Mouse (Mus musculus) CH12.LX (cell line): ENCODE measurements around the gene Smg7. TPM values are rescaled to one million over a fixed set of nuclear protein-coding genes. Genes with fewer than 3 reads are reported as not detected.
A peak's percentile ranks its signal among the peaks of the same experiment; 100 is the strongest.

Experiments
- DNase-seq: peaks from one replicate; pipeline ENCODE4 v3.0.0-alpha.2; 2013; ENCODE audit errors: extremely low read depth
- H3K27ac ChIP-seq: 2 replicates; pipeline ENCODE4 v1.5.1; 2012; ENCODE audit warnings: low read depth, mild to moderate bottlenecking, control low read depth, moderate library complexity; ENCODE audit not compliant: insufficient read depth
- H3K27me3 ChIP-seq: replicated peaks from 2 replicates; pipeline ENCODE3; 2012; ENCODE audit warnings: inconsistent platforms
- H3K36me3 ChIP-seq, 2 experiments: replicated peaks in 1 of 2; 2 replicates each; pipeline versions ENCODE3 to v1.6.1; 2012; ENCODE audit warnings: inconsistent platforms in 1 of 2, low read length in 1 of 2, mild to moderate bottlenecking in 1 of 2, mixed read lengths in 1 of 2, moderate library complexity in 1 of 2; ENCODE audit not compliant: control insufficient read depth in 1 of 2, insufficient read depth in 1 of 2
- H3K4me1 ChIP-seq, 2 experiments: 2 replicates each; pipeline ENCODE4 v1.6.1; 2012; ENCODE audit warnings: inconsistent platforms in 1 of 2, moderate library complexity in 1 of 2; ENCODE audit not compliant: insufficient read depth in 2 of 2, control insufficient read depth in 1 of 2
- H3K4me2 ChIP-seq: 2 replicates; pipeline ENCODE4 v1.6.1; 2012; ENCODE audit warnings: low read depth, mild to moderate bottlenecking, control low read depth; ENCODE audit not compliant: poor library complexity, insufficient read depth, severe bottlenecking
- H3K4me3 ChIP-seq, 3 experiments: fragments of 150-350 bp in 1 of 3; sonication (generic) in 1 of 3; replicated peaks in 1 of 3; 2 replicates each; pipeline versions ENCODE3 to v1.5.1; 2011 to 2012; ENCODE audit warnings: low read depth in 2 of 3, low read length in 2 of 3, mild to moderate bottlenecking in 2 of 3, moderate library complexity in 2 of 3, control low read depth in 1 of 3, improper control_type of control experiment in 1 of 3, inconsistent platforms in 1 of 3, mixed read lengths in 1 of 3; ENCODE audit not compliant: poor library complexity in 1 of 3
- H3K79me2 ChIP-seq: replicated peaks from 2 replicates; pipeline ENCODE4 v1.6.1; 2012; ENCODE audit warnings: mild to moderate bottlenecking, moderate library complexity; ENCODE audit not compliant: control insufficient read depth, poor library complexity, insufficient read depth, severe bottlenecking; ENCODE audit errors: extremely low read depth
- H3K9ac ChIP-seq: 2 replicates; pipeline ENCODE4 v1.6.1; 2012; ENCODE audit warnings: low read depth, mild to moderate bottlenecking, control low read depth, moderate library complexity; ENCODE audit not compliant: insufficient read depth
- H3K9me3 ChIP-seq: replicated peaks from 2 replicates; pipeline ENCODE3; 2012; ENCODE audit warnings: low read length, inconsistent platforms, mixed read lengths
- BHLHE40 ChIP-seq: IDR thresholded peaks from 2 replicates; pipeline ENCODE4 v1.6.1; 2011; ENCODE audit warnings: mild to moderate bottlenecking, low read depth, low read length, improper control_type of control experiment
- E2F4 ChIP-seq: IDR thresholded peaks from 2 replicates; pipeline ENCODE4 v1.6.1; 2011; ENCODE audit warnings: low read depth, low read length, improper control_type of control experiment; ENCODE audit not compliant: insufficient replicate concordance
- ETS1 ChIP-seq: conservative IDR thresholded peaks from 2 replicates; pipeline ENCODE4 v1.6.1; 2012; ENCODE audit warnings: low read depth, mild to moderate bottlenecking, inconsistent platforms, low read length, improper control_type of control experiment, moderate library complexity
- GABPA ChIP-seq: IDR thresholded peaks from 2 replicates; pipeline ENCODE4 v1.6.1; 2012; ENCODE audit warnings: low read depth, low read length, improper control_type of control experiment, inconsistent platforms; ENCODE audit not compliant: insufficient replicate concordance
- HCFC1 ChIP-seq: IDR thresholded peaks from 2 replicates; pipeline ENCODE4 v1.6.1; 2012; ENCODE audit warnings: low read depth, mild to moderate bottlenecking, inconsistent platforms, low read length, improper control_type of control experiment
- MAFK ChIP-seq: IDR thresholded peaks from 2 replicates; pipeline ENCODE4 v1.6.1; 2011; ENCODE audit warnings: low read length, improper control_type of control experiment; ENCODE audit not compliant: insufficient replicate concordance
- MAX ChIP-seq: IDR thresholded peaks from 2 replicates; pipeline ENCODE4 v1.6.1; 2011; ENCODE audit warnings: low read length, improper control_type of control experiment
- MAZ ChIP-seq: IDR thresholded peaks from 2 replicates; pipeline ENCODE4 v1.6.1; 2012; ENCODE audit warnings: low read depth, mild to moderate bottlenecking, inconsistent platforms, low read length, improper control_type of control experiment, moderate library complexity
- MEF2A ChIP-seq: IDR thresholded peaks from 2 replicates; pipeline ENCODE4 v1.6.1; 2014; ENCODE audit warnings: low read depth, mild to moderate bottlenecking, inconsistent platforms, low read length, improper control_type of control experiment, borderline replicate concordance
- MXI1 ChIP-seq: IDR thresholded peaks from 2 replicates; pipeline ENCODE4 v1.6.1; 2011; ENCODE audit warnings: mild to moderate bottlenecking, low read depth, low read length, improper control_type of control experiment
- MYC ChIP-seq: IDR thresholded peaks from 2 replicates; pipeline ENCODE4 v1.6.1; 2011; ENCODE audit warnings: low read depth, mild to moderate bottlenecking, improper control_type of control experiment, low read length
- NELFE ChIP-seq: IDR thresholded peaks from 2 replicates; pipeline ENCODE4 v1.6.1; 2011; ENCODE audit warnings: low read depth, low read length, improper control_type of control experiment
- NRF1 ChIP-seq: IDR thresholded peaks from 2 replicates; pipeline ENCODE4 v1.6.1; 2014; ENCODE audit warnings: low read depth, mild to moderate bottlenecking, inconsistent platforms, low read length, improper control_type of control experiment, moderate library complexity
- PAX5 ChIP-seq: IDR thresholded peaks from 2 replicates; pipeline ENCODE4 v1.6.1; 2012; ENCODE audit warnings: low read length, inconsistent platforms, mixed read lengths
- POLR2AphosphoS2 ChIP-seq: IDR thresholded peaks from 2 replicates; pipeline ENCODE4 v1.6.1; 2011; ENCODE audit warnings: low read depth, low read length, improper control_type of control experiment
- RAD21 ChIP-seq: IDR thresholded peaks from 2 replicates; pipeline ENCODE4 v1.6.1; 2011; ENCODE audit warnings: low read depth, mild to moderate bottlenecking, low read length, improper control_type of control experiment, moderate library complexity
- USF1 ChIP-seq: IDR thresholded peaks from 2 replicates; pipeline ENCODE4 v1.6.1; 2014; ENCODE audit warnings: low read depth, mild to moderate bottlenecking, inconsistent platforms, low read length, improper control_type of control experiment
- ZC3H11A ChIP-seq: IDR thresholded peaks from 2 replicates; pipeline ENCODE4 v1.6.1; 2012; ENCODE audit warnings: low read depth, mild to moderate bottlenecking, inconsistent platforms, low read length, improper control_type of control experiment
- dilution Hi-C: fragments of 300-500 bp; cut with MboI; formaldehyde crosslinking; loops from 2 replicates; pipeline ENCODE4 v1.14.3; 2020; ENCODE audit warnings: low sequenced_read_pairs; ENCODE audit not compliant: extremely low pct_unique_long_range_greater_than_20kb, extremely low pct_ligation_motif_present
- in situ Hi-C: fragments of 300-500 bp; cut with MboI; formaldehyde crosslinking; loops from 3 replicates; pipeline ENCODE4 v1.14.3; 2019; ENCODE audit warnings: low sequenced_read_pairs, low pct_ligation_motif_present, low pct_unique_long_range_greater_than_20kb, mixed read lengths
- polyA plus RNA-seq: library from polyadenylated mRNA; unstranded; fragments of >175 nt; gene quantifications from 2 replicates; pipeline ENCODE4 v1.2.1, GENCODE M21; 2012; ENCODE audit warnings: low read depth; ENCODE audit not compliant: insufficient read length
- total RNA-seq, 2 experiments: library from RNA; depleted of rRNA; stranded (reverse); fragments of 300-350 nt in 1 of 2; fragments of >200 nt in 1 of 2; gene quantifications; 2 replicates each; pipeline ENCODE4 v1.2.3; 2012 to 2014

The Smg7 gene
- total and polyA plus RNA-seq, 3 experiments = 23.4 to 55.2 (median 27.0) TPM

GRCm38 (mm10) chr1:152831619-152832018 lies 70.8 kb downstream of the Smg7 start (continued):
- peak; percentile 30; the same call in 1 of the 2 replicates for TF ChIP-seq MEF2A
- no peak for TF ChIP-seq GABPA
- no peak for TF ChIP-seq PAX5
- 0 out of 2 replicates have a peak, but pooled peaks have one; percentile 46 for TF ChIP-seq MXI1
- TF ChIP-seq, all 38 proteins: peak for 14

- Histone ChIP-seq H3K27ac (peak overlapping the region; percentile 82), H3K79me2 (0 out of 2 replicates have a peak, but pooled peaks cover 4% of the 10 kb centered on the region), H3K4me3 (no peak overlapping the region), H3K4me1 (peaks cover 31 to 52% of the 10 kb centered on the region in 2 experiments), H3K27me3 (no peaks in the 10 kb centered on the region), H3K9me3 (no peaks in the 10 kb centered on the region), H3K4me2 (no peak overlapping the region), H3K36me3 (peaks cover 53 to 86% of the 10 kb centered on the region in 2 experiments), H3K9ac (no peak overlapping the region)
- in situ Hi-C loops = no loop called here
- no peak for DNase-seq
- dilution Hi-C loops = no loop called here
- no peak for TF ChIP-seq MAX
- TF ChIP-seq BHLHE40 = peak; percentile 80
Observed at GRCm38 (mm10) chr1:152831003-152831402, 71.4 kb downstream of the Smg7 start.

- Histone ChIP-seq H3K4me1 (peaks cover 31 to 49% of the 10 kb centered on the region in 2 experiments), H3K36me3 (peaks cover 56 to 88% of the 10 kb centered on the region in 2 experiments), H3K9ac (no peak overlapping the region)
- no peak for TF ChIP-seq NELFE
- no peak for TF ChIP-seq RAD21
- TF ChIP-seq MYC = no peak
- TF ChIP-seq BHLHE40 = no peak
- no peak for TF ChIP-seq MAZ
- TF ChIP-seq ZC3H11A = no peak
- TF ChIP-seq NRF1 = no peak
- no peak for TF ChIP-seq MAFK
- TF ChIP-seq USF1 = no peak
- TF ChIP-seq ETS1 = no peak
- TF ChIP-seq HCFC1 = no peak
- no peak for TF ChIP-seq POLR2AphosphoS2
- TF ChIP-seq MEF2A = no peak
- TF ChIP-seq MAX = no peak
- TF ChIP-seq E2F4 = no peak
- TF ChIP-seq, all 38 proteins: peak for 0
- H3K4me2 ChIP-seq = no peak overlapping the region
- dilution Hi-C loops = no loop called here
- in situ Hi-C loops = no loop called here
- H3K9me3 ChIP-seq = no peaks in the 10 kb centered on the region
- DNase-seq = no peak
- 0 out of 2 replicates have a peak, but pooled peaks cover under 1% of the 10 kb centered on the region for H3K79me2 ChIP-seq
- H3K4me3 ChIP-seq = no peak overlapping the region
- no peaks in the 10 kb centered on the region for H3K27me3 ChIP-seq
- peak overlapping the region; percentile 10; the same call in 1 of the 2 replicates for H3K27ac ChIP-seq
Observed at GRCm38 (mm10) chr1:152830054-152830453, 72.4 kb downstream of the Smg7 start.
